Mouse (Mus musculus): Measurements from ENCODE around the gene Baz1b.

Gene Baz1b

GRCm38 (mm10) chr5:135186621-135187348, at the start of gene Baz1b:
Gene Baz1b (plus strand): TSS chr5:135187264.
- peak; percentile 98 to 100 for DNase-seq

GRCm38 (mm10) chr5:135139881-135140280, 47.2 kb upstream of the Baz1b start:
- no peak for DNase-seq

DNA sequence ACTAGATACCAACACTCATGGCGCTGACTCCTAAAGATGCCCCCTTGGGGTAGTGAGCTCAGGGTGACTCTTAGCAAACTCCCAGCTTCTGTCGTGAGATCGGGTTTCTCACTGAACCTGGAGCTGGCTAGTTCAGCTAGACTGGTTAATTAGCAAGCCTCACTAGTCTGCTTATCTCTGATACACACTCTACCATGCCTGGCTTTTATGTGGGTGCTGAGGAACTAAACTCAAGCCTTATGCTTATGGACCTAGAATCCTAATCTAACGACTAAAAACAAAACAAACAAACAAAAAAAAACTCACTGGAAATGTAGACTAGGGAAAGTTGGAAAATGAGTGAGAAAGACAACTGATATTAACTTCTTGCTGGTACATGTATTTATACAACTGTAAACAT, 42.6 kb upstream of the Baz1b start:
- no peak for DNase-seq

- DNase-seq = no peak
Measured at GRCm38 (mm10) chr5:135145532-135145931, 41.5 kb upstream of the Baz1b start.

DNA sequence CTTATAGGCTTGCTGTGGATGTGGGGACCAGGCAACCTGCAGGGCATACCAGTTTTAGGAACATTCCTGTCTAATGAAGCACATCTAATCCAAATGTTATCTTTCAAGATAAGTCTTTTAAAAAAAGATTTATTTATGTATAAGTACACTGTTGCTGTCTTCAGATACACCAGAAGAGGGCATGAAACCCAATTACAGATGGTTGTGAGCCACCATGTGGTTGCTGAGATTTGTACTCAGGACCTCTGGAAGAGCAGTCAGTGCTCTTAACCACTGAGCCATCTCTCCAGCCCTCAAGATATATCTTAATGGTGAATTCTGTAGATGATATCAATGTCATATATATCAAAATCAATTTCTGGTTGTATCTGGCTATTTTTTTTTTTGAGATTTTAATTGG, 41.1 kb upstream of the Baz1b start:
- no peak for DNase-seq

DNA sequence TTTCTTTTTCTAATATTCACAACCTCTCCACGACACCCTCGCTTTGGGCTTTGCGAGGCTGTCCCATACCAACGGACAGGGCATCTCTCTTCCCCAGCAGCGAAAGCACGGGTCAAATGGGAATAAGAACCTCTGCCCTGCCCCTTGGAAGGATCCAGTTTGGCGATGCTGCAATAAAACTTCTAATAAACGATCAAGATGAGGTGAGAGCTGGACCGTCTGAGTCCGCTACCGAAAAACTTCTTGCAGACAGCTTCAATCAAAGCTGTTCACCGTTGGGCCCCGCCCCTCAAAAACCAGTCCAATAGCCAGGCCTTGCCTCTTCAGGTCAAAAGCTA, 38.4 kb upstream of the Baz1b start:
- no peak for DNase-seq

GRCm38 (mm10) chr5:135149053-135149819, 37.8 kb upstream of the Baz1b start, which contains the start of gene Tbl2:
Gene Tbl2 (plus strand): TSS chr5:135149657.
- DNase-seq = peak; percentile 99 to 100

GRCm38 (mm10) chr5:135149820-135150178, 37.3 kb upstream of the Baz1b start:
- DNase-seq = no peak

GRCm38 (mm10) chr5:135156496-135156895, 30.6 kb upstream of the Baz1b start:
- no peak for DNase-seq

DNA sequence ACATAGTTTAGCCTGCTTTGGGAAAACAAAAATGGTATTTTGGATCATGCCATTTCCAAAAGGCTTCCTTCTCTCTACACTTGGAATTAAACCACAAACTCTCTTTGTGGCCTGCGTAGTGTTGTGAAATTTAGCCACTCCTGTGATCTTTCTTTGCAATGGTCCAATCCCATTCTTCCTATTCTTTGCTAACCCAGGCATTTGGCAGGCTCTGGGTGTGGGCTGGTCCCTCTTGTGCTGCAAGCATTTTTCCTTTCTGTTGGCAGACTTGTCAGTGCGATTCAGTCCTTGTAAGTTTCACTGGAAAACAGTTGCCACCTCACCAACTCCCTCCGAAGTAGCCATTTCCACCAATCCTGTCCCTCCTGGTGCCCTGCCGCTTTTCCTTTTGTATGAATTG, 25.8 kb upstream of the Baz1b start:
- DNase-seq = no peak

DNA sequence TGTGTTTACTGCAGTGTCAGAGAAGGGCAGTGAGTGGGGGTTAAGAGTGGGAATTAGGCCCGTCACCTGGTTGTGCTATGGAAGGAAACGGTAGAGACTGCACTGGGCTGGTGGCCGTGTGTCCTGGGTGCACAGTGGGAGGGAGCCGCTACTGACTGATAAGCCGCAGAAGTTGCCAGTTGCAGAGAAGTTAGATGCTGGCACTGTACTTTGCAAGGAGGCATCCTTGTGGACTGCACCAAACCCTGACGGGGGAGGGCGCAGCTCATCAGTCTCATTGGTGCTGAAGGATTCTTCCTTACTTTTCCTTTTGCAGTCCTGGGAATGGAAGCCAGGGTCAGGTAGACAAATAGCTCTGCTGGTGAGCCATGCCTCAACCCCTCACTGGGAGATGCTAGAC, 25.4 kb upstream of the Baz1b start:
- no peak for DNase-seq

- peak; percentile 66 to 80 for DNase-seq
Measured at GRCm38 (mm10) chr5:135162361-135162760, 24.7 kb upstream of the Baz1b start.

- DNase-seq = peak; percentile 31 to 69
Measured at GRCm38 (mm10) chr5:135162821-135163220, 24.2 kb upstream of the Baz1b start.

- DNase-seq = no peak
Measured at GRCm38 (mm10) chr5:135166909-135167308, 20.2 kb upstream of the Baz1b start.

DNA sequence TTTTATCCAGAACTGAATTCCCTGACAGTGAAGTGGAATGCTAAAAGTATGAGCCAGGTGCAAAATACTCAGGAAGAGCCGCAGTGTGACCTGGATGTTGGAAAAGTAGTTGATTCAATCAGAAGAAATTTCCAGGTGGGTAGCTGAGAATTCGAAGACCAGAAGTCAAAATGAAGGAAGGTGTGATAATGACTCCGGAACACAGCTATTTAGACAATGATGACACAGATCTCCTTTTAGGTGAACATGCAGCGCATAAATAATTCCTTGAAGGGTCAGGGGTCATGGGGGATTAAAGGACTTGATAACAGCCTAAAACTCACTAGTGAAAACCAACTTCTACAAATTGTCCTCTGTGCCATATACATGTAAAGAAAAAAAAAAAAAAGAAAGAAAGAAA, 19.6 kb upstream of the Baz1b start:
- no peak for DNase-seq

- DNase-seq = peak; percentile 97 to 99
Measured at GRCm38 (mm10) chr5:135168063-135169062, 18.7 kb upstream of the Baz1b start, which contains the start of gene Bcl7b. Gene Bcl7b (plus strand): TSS chr5:135168283.

DNA sequence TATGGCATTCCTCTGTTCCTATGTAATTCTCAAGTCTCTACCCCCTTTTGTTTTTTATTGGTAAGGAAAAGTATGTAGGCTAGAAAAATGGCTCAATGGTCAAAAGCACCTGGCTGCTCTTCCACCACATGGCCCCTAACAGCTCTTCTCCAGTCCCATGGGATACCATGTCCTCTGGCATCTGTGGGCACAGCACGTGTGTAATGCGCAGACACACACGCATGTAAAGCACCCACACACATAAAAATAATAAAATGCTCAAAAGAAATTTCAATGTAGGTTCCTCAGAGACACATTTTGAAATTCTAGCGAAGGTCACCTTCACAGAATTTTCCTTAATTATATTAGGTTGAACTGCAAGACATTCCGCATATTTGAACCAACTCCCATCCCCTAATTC, 17.6 kb upstream of the Baz1b start:
- DNase-seq = no peak

GRCm38 (mm10) chr5:135171688-135172220, 15.3 kb upstream of the Baz1b start:
- no peak for DNase-seq

DNA sequence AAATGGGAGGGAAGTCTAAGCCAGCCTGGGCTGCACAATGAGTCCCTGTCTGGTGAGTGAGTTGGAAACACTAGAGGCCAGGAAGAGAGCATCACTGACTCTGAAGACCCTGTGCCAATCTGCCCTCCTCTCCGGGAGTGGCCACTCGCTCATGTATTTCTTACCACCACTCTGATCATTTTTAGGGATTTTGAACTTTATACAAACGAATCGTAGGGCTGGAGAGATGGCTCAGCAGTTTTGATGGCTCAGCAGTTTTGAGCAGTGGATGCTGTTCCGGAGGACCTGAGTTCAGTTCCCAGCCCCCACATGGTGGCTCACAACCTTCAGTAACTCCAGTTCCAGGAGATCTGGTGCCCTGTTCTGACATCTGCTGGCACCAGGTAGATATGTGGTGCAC, 14.1 kb upstream of the Baz1b start:
- DNase-seq = no peak

- no peak for DNase-seq
Measured at GRCm38 (mm10) chr5:135175086-135175485, 12.0 kb upstream of the Baz1b start.

DNA sequence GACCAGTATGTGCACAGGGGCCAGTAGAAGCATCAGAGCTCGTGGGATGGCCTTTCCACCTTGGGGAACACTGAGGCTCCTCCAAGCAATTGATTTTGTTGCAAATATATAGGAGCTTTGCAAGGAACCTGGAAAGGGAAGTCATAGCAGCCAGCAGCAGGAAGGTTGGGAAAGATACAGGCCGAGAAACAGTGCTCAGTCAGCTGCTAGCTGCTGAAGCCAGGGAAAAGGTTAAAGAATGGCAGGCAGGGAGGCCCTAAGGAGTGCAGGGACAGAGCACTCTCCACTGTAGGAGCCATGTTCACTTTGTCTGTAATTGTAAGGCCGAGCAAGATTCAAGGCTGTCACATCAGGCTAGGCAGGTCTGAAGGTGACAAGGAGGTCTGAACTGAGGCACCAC, 8.5 kb upstream of the Baz1b start:
- no peak for DNase-seq

GRCm38 (mm10) chr5:135178996-135179395, 8.1 kb upstream of the Baz1b start:
- no peak for DNase-seq

- no peak for DNase-seq
Measured at GRCm38 (mm10) chr5:135179616-135180015, 7.4 kb upstream of the Baz1b start.
